Mouse (Mus musculus) brain, embryonic 18.5 days (tissue): ENCODE measurements around the gene Ccdc93.

Experiments
- DNase-seq: peaks from one replicate; pipeline ENCODE4 v3.0.0-alpha.2; 2012; ENCODE audit warnings: low read depth, low spot score

Ccdc93 gene

GRCm38 (mm10) chr1:121518609-121519008 lies 87.8 kb downstream of the Ccdc93 start:
- DNase-seq, result no peak

DNA sequence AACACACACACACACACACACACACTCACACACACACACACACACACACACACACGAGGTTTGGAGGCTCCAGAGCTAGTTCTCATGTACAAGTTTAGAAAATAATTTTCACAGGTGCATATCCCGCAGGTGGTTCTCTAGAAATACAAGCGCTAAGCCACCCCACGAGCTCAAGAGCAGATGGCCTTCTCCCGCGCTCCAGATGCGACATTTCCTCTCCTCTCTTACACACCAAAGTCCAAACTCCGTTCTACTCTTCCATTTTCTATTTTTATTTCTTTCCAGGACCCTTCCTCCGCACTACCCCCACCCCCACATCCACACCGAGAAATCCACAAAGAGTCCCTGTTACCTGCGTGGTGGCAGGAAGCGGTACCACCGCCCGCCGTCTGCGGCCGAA lies 96.2 kb downstream of the Ccdc93 start:
- DNase-seq, result no peak

- no peak for DNase-seq
These were observed 97.0 kb downstream of the Ccdc93 start for GRCm38 (mm10) chr1:121527600-121528398.

DNA sequence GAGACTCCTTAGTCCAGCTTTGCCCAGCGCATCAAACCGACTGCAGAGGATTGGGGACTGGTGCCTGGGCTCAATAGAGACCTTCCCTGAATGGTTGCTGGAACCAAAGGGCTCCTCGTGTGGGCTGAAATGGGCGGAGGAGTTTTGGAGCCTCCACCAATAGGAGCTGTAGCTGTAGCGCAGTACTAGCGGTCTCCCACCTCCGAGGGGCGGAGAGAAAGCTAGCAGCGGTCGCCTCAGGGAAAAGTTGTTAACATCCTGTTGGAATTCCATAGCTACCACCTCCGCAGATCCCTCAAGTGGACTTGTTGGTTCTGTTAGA lies 97.5 kb downstream of the Ccdc93 start, which contains the start of gene Htr5b:
TSS of gene Htr5b (minus strand) at position 67 of the 322 bp plus-strand sequence.
- peak; percentile 32 for DNase-seq

DNA sequence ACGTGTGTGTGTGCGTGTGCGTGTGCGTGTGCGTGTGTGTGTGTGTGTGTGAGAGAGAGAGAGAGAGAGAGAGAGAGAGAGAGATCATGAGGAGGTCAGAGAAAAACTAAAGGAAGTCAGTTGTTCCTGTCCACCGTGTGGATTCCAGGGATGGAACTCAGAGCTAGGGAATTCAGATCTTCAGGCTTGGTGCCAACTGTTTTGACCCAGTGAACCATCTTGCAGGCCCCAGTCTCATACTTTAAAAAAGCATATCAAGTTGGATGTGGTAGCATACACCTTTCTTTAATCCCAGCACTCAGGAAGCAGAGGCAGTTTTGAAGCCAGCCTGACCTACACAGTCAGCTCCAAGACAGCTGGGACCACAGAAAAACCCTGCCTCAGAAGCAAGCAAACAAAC lies 98.4 kb downstream of the Ccdc93 start:
- no peak for DNase-seq

- DNase-seq, result no peak
These were observed 100.6 kb downstream of the Ccdc93 start for GRCm38 (mm10) chr1:121531439-121531838.

DNA sequence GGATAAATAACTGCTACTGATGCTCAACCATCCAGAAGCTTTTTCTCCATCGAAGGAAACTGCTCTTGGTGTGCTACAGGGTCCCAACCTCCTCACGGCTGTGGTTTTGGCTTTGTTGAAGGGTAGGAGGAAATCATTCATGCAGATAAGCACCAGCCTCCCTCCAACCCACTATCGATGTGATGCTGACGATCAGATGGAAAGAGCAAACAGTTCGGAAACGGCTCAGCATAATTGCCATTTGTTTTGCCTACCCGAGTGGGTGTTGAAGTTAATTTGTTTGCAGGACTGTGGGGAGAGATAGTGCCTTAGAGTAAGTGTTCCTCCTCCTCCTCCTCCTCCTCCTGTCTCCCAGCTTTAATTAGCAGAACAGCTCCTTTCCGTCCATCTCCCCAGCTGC lies 109.5 kb downstream of the Ccdc93 start:
- DNase-seq, result no peak

GRCm38 (mm10) chr1:121546844-121547243 lies 116.0 kb downstream of the Ccdc93 start:
- no peak for DNase-seq

GRCm38 (mm10) chr1:121548667-121549066 lies 117.8 kb downstream of the Ccdc93 start:
- no peak for DNase-seq

- DNase-seq, result no peak
These were observed 118.6 kb downstream of the Ccdc93 start for GRCm38 (mm10) chr1:121549456-121549855.

- no peak for DNase-seq
These were observed 120.1 kb downstream of the Ccdc93 start for GRCm38 (mm10) chr1:121550801-121551456.

DNA sequence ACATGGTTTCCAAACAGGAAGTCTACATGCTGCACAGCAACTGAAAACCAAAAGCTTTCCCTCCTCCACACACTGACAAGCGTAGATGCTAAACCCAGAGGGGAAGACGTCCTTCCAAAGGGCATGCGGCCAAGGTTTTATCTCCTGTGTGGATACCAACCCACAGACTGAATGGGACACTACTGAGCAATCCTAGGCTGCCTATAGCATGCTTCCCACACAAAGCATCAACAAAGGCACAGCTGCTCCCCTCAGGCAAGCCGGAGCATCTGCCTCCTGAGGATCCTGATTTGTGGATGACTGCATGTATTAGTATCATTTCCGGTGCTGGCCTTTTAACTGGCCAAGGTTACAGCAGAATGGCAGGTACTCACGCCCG lies 120.6 kb downstream of the Ccdc93 start:
- DNase-seq, result no peak
